Mouse (Mus musculus) left cerebral cortex, adult 2 months (tissue): Measurements from ENCODE around the gene 1700037H04Rik. TPM values are rescaled to one million over a fixed set of nuclear protein-coding genes. Genes with fewer than 3 reads are reported as not detected.

ENCODE experiments used
- DNase-seq, 2 experiments: peaks; one replicate each; pipeline ENCODE4 v3.0.0; 2021 to 2022; ENCODE audit warnings: low spot score in 2 of 2, mixed read lengths in 1 of 2; ENCODE audit errors: extremely low spot score in 1 of 2
- H3K27ac ChIP-seq: fragments of 200-600 bp; 2 replicates; pipeline ENCODE4 v1.8.1; 2022
- H3K4me3 ChIP-seq: fragments of 200-600 bp; 2 replicates; pipeline ENCODE4 v1.8.1; 2022
- CTCF ChIP-seq: fragments of 200-600 bp; IDR thresholded peaks from 2 replicates; pipeline ENCODE4 v1.8.1; 2022; ENCODE audit warnings: antibody characterized with exemption, mild to moderate bottlenecking, moderate library complexity
- intact Hi-C: fragments of 180-260 bp; cut with DNase I; formaldehyde crosslinking; loops from one replicate; pipeline ENCODE4 v1.15.1; 2025
- total RNA-seq, 2 experiments: library from RNA; stranded (reverse); gene quantifications; 2 replicates each; pipeline ENCODE4 v1.2.3; 2021

Gene 1700037H04Rik
- total RNA-seq, 2 experiments from 2014 or later, result 63.7 to 76.7 TPM

GRCm38 (mm10) chr2:131191005-131191390 lies 31.1 kb upstream of the 1700037H04Rik start:
- no peak for DNase-seq
- intact Hi-C loops, result no loop called here
- TF ChIP-seq CTCF, result no peak
- Histone ChIP-seq H3K27ac (no peak overlapping the region), H3K4me3 (no peak overlapping the region)

DNA sequence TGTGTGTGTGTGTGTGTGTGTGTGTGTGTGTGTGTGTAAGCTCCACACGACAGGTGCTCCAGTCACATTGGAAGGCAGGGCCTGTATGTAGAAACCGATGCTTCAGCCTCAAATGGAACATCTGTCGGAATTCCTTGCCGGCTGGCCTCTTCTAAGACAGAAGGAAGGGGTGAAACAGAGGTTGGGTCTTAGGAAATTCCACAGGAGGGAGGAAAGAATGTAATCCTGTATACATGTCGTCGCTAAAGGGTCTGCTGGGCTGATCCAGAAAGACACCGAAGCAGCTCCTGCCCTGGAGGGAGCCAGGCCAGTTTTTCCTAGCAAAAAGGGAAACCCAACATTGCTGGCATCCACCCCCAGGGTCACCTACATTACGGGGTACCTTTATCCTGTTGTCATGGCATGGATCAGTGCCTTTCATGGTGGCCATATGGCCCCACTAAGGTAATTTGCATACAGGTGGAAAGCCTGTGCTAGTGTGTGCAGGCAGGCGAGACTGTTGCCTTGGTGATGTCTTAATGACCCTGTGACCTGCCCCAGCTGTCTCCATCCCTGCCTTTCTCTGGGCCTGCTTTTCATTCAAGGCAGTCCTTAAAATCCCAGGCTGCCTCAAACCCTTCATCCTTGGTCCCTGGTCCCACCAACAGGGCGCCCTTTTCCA lies 30.6 kb upstream of the 1700037H04Rik start:
- Histone ChIP-seq H3K27ac (no peak overlapping the region), H3K4me3 (no peak overlapping the region)
- no peak for DNase-seq
- no peak for TF ChIP-seq CTCF
- intact Hi-C loops, result no loop called here

- intact Hi-C loops, result no loop called here
- no peak for TF ChIP-seq CTCF
- no peak for DNase-seq
- H3K27ac ChIP-seq, result no peak overlapping the region
- no peak overlapping the region for H3K4me3 ChIP-seq
Observed at GRCm38 (mm10) chr2:131189521-131190309, 29.8 kb upstream of the 1700037H04Rik start.

GRCm38 (mm10) chr2:131188311-131188710 lies 28.4 kb upstream of the 1700037H04Rik start:
- Histone ChIP-seq H3K27ac (no peak overlapping the region), H3K4me3 (no peak overlapping the region)
- DNase-seq, result no peak
- no peak for TF ChIP-seq CTCF
- intact Hi-C loops, result no loop called here

- intact Hi-C loops, result loop anchor here (1.0 kb wide), 1 partner anchor 23 kb away; no protein-coding TSS in a partner anchor
- Histone ChIP-seq H3K4me3 (peak overlapping the region; percentile 78), H3K27ac (peak overlapping the region; percentile 80; the same call in 1 of the 2 replicates)
- no peak for DNase-seq
- no peak for TF ChIP-seq CTCF
Observed at GRCm38 (mm10) chr2:131187602-131187922, 27.7 kb upstream of the 1700037H04Rik start.

DNA sequence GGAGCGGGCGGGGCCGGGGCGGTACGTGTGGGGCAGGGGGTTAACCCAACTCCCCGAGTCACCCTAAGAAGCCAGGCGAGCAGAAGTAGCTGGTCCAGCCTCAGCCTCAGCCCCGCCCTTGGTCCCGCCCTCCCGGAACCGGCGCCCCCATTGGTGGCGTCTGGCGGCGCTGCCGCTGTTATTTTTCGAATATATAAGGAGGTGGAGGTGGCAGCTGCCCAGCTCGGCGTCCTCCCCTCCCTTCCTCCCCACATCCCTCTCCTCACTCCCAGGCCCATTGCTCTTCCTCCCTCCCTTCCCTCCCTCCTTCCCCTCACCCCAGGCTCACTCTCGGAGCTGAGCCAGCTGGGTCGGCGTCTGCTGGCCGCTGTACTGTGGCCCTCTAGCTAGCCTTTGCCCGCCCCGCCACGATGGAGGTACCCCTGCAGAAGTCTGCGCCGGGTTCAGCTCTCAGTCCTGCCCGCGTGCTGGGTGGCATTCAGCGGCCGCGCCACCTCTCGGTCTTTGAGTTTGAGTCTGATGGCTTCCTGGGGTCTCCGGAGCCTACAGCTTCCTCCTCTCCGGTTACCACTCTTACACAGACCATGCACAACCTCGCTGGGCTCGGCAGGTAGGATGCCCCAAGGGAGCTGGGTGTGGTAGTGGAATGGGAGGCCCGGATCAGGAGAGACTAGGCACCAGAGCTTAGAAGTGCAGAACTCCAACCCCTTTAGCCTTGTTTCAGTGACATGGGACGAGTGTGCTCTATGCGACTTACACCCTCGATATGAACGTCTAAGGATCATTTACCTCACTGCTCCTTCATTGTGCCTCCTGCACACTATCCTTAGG lies 27.1 kb upstream of the 1700037H04Rik start, which contains the start of the genes Cdc25b and Spef1:
TSS of gene Cdc25b (plus strand) at position 179 of the 831 bp plus-strand sequence.
TSS of gene Spef1 (minus strand) at position 512 of the 831 bp plus-strand sequence.
- intact Hi-C loops, result loop anchor here (1.0 kb wide), 1 partner anchor 23 kb away; no protein-coding TSS in a partner anchor
- DNase-seq, result peak; percentile 78
- peak within 1 kb of the TSS; percentile 80 for H3K27ac ChIP-seq
- H3K4me3 ChIP-seq, result peak within 1 kb of the TSS; percentile 78
- peak; percentile 50 for TF ChIP-seq CTCF

- no peak for TF ChIP-seq CTCF
- intact Hi-C loops, result no loop called here
- peak overlapping the region; percentile 78 for H3K4me3 ChIP-seq
- no peak for DNase-seq
- H3K27ac ChIP-seq, result peak overlapping the region; percentile 80
Observed at GRCm38 (mm10) chr2:131186343-131186742, 26.5 kb upstream of the 1700037H04Rik start.

GRCm38 (mm10) chr2:131179990-131180587 lies 20.2 kb upstream of the 1700037H04Rik start, which contains the start of gene Cenpb:
Gene Cenpb, minus strand, starts transcription at chr2:131180067.
- peak within 1 kb of the TSS; percentile 80 for H3K4me3 ChIP-seq
- intact Hi-C loops, result loop anchor here (2.0 to 5.0 kb wide), 2 partner anchors 32 to 83 kb away; partner anchors contain the start of gene Pank2
- H3K27ac ChIP-seq, result peak within 1 kb of the TSS; percentile 97
- peak; percentile 56 for TF ChIP-seq CTCF
- DNase-seq, result peak; percentile 85 to 90

DNA sequence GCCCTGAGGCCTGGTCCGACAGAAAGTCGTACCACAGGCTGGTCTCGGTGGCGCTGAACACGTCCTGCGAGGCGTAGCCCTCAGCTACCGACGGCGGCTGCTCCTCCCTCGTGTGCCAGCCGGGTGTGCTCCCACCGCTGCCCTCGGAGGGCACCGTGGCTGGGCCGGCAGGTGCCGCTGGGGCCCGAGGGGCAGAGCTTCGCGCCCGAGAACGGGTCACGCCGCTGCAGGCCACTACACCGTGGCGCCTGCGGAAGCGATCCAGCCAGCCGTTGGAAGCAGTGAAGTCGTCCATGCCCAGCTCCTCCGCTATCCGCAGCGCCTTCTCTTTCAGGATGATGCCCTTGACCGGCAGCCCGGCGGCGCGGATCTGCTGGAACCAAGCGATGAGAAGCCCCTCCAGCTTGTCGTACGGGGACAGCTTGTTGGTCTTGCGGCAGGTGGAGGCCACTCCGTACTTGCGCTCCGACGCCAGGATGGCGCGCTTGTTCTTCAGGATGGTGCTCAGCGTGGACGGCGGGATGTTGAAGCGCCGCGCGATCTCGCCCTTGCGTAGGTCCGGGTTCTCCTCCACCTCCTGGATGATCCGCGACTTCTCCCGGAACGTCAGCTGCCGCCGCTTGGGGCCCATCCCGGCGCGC lies 19.5 kb upstream of the 1700037H04Rik start:
- intact Hi-C loops, result loop anchor here (5.0 kb wide), 1 partner anchor 33 kb away; no protein-coding TSS in a partner anchor

GRCm38 (mm10) chr2:131178828-131179245 lies 19.0 kb upstream of the 1700037H04Rik start:
- Histone ChIP-seq H3K27ac (peak overlapping the region; percentile 91), H3K4me3 (peak overlapping the region; percentile 80)
- no peak for TF ChIP-seq CTCF
- no peak for DNase-seq
- intact Hi-C loops, result loop anchor here (5.0 kb wide), 1 partner anchor 33 kb away; no protein-coding TSS in a partner anchor

More for the DNA sequence above, 19.5 kb upstream of the 1700037H04Rik start:
- peak; percentile 54 to 56 for DNase-seq
- Histone ChIP-seq H3K27ac (peak overlapping the region; percentile 91), H3K4me3 (peak overlapping the region; percentile 80)
- TF ChIP-seq CTCF, result no peak
